Mouse (Mus musculus) small intestine, adult 2 months (tissue): ENCODE measurements at regions not wholly inside any gene's neighbourhood (a gene's known extent, or its start where the extent isn't known, plus 50 kb on each side); places are given as distances from the start of the nearest gene placed in this dataset.

Experiments used
- H3K27ac ChIP-seq: fragments of 200-500 bp; 2 replicates; pipeline ENCODE4 v1.5.1; 2012; ENCODE audit warnings: low read depth, low read length, control low read depth, inconsistent platforms; ENCODE audit not compliant: insufficient read depth
- H3K27me3 ChIP-seq: fragments of 200-500 bp; 2 replicates; pipeline ENCODE4 v1.6.1; 2012; ENCODE audit warnings: mild to moderate bottlenecking, moderate library complexity, low read length, inconsistent platforms; ENCODE audit not compliant: control insufficient read depth, insufficient read depth
- H3K36me3 ChIP-seq: fragments of 200-500 bp; 2 replicates; pipeline ENCODE4 v1.6.1; 2012; ENCODE audit warnings: mild to moderate bottlenecking, low read length, control low read depth, inconsistent platforms; ENCODE audit not compliant: control insufficient read depth, insufficient read depth
- H3K4me1 ChIP-seq: fragments of 200-500 bp; 2 replicates; pipeline ENCODE4 v1.6.1; 2012; ENCODE audit warnings: low read length, inconsistent platforms, mixed read lengths; ENCODE audit not compliant: control insufficient read depth, insufficient read depth, insufficient read length
- H3K4me3 ChIP-seq: fragments of 200-500 bp; 2 replicates; pipeline ENCODE4 v1.5.1; 2012; ENCODE audit warnings: low read depth, mild to moderate bottlenecking, control low read depth, inconsistent platforms, low read length, moderate library complexity
- CTCF ChIP-seq: fragments of 200-500 bp; IDR thresholded peaks from 2 replicates; pipeline ENCODE4 v1.5.1; 2012; ENCODE audit warnings: low read depth, mild to moderate bottlenecking, control low read depth, inconsistent platforms, low read length, moderate library complexity, mixed read lengths; ENCODE audit not compliant: insufficient replicate concordance, insufficient read length; ENCODE audit errors: extremely low read depth
- POLR2A ChIP-seq: fragments of 200-500 bp; IDR thresholded peaks from 2 replicates; pipeline ENCODE4 v1.6.1; 2012; ENCODE audit warnings: low read depth, mild to moderate bottlenecking, control low read depth, inconsistent platforms, low read length, moderate library complexity
- WGBS: fragments of 180-500 bp; shearing (Covaris S2); methylation state at CpG from one replicate; pipeline ENCODE4 v1.1.7; 2018; 5-methylcytosine and 5-hydroxymethylcytosine counted together

DNA sequence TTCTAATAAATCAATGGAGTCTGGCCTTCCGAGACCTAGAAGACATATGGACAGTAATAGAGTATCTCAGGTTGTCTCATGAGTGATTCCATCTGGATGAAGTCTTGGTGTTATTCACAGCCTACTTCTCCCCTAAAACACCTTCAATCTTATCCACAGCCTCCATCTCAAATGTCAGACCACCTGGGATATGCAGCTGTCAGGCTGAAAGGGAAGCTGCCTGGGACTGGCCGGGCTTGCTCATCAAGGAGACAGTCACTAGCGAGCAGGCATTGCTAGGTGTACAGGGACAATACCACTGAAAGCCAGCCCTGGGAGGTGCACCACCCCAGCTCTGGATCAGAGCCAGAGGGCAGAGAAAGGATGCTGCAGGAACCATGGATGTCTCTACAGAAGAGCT is 676.4 kb upstream of the Zeb2 start:
- Histone ChIP-seq H3K27me3 (no peaks in the 10 kb centered on the region), H3K4me1 (no peaks in the 10 kb centered on the region), H3K36me3 (no peaks in the 10 kb centered on the region), H3K27ac (no peak overlapping the region), H3K4me3 (no peak overlapping the region)
- 88% methylated on average over 3 of the region's 3 CpGs for WGBS
- TF ChIP-seq POLR2A, result no peak
- no peak for TF ChIP-seq CTCF

DNA sequence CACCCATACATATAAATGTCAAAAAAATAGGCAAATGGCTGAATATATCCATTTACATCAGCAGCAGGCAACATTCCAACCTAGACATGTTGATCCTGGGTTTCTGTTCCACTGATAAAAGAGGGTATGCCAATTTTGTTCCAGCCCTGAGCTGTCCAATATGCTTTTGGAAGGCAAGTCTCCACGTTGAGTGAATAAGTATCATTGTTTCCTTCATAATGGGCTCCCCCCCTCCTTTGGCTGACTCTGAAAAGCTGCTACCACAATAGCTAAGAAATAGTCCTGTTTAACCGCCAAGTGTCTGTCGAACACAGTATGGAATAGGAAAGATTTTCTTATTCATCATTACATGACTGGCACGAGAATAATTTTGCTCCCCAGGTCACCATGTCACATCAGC is 672.5 kb upstream of the Zeb2 start:
- H3K36me3 ChIP-seq, result no peaks in the 10 kb centered on the region
- 64% methylated on average over 4 of the region's 4 CpGs for WGBS
- H3K4me1 ChIP-seq, result no peaks in the 10 kb centered on the region

DNA sequence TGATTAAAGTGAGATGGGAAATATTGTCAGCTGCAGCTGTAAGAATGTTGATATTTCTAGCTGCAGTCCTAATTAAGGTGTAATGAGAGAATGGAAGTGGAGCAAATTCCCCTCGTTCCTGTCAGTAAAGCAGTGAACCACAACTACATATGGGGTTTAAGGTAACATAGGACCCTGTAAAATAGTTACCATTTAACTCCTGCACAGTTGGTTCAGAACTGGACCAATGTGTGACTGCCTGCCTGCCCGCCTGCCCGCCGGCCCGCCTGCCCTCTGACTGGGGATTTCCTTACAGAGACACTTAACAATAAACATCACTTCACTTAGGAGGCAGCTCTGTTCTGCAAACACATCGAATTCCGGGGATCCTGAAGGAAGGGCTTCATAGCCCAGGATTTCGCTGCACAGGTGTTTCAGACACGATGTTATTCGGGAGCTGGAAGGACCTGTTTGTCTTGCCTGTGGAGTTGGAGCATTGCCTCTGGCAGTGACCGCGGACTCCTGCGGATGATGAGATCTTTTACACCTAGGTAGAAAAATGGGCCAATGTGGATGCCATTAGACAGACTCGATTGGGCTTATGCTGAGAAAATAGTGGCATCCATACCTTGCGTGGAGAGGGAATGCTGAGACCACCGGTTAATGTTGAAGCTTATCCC is 670.7 kb upstream of the Zeb2 start:
- Histone ChIP-seq H3K36me3 (no peaks in the 10 kb centered on the region), H3K4me3 (no peak overlapping the region), H3K27me3 (no peaks in the 10 kb centered on the region), H3K27ac (no peak overlapping the region), H3K4me1 (no peaks in the 10 kb centered on the region)
- TF ChIP-seq CTCF (no peak), POLR2A (no peak)
- 56% methylated on average over 16 of the region's 16 CpGs for WGBS

More for the DNA sequence above, 672.5 kb upstream of the Zeb2 start:
- H3K27me3 ChIP-seq, result no peaks in the 10 kb centered on the region
- no peak overlapping the region for H3K27ac ChIP-seq
- H3K4me3 ChIP-seq, result no peak overlapping the region
- no peak for TF ChIP-seq CTCF
- no peak for TF ChIP-seq POLR2A

DNA sequence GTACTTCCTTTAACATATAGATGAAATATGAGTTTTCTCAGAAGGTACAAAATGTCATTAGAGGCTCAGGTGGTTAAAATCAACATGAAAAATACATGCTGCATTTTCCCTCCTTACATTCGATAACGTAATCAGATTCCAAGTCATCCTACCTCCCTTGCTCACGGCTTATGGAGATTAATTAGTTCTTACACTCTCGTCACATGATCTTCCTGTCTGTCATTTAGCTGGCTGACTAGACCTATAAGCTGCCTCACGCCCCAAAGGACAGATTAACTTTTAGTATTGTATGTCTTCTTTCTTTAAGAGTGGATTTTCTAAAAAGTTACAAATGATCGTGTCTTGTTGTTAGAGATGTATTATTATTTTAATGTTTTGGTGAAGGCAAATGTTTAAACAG is 669.6 kb upstream of the Zeb2 start:
- TF ChIP-seq CTCF, result no peak
- no peaks in the 10 kb centered on the region for H3K36me3 ChIP-seq

DNA sequence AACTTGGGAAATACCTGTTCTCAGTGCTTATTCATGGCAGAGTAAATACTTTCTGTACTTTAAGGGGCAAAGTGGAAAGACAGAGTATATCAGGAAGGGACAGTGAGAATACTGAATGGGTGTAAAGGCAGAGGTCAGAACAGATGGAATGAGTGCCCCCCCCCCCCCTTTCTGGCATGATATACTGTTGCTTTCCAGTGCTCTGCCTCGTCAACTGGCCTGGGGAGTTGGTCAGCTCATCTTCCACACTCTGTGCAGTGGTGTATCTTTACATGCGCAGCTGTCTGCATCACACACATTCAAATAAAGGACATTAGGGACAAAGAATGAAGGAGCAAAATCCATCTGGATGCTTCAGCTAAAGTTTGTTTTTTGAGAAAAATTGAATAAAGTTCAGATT is 668.5 kb upstream of the Zeb2 start:
- Histone ChIP-seq H3K27ac (no peak overlapping the region), H3K27me3 (no peaks in the 10 kb centered on the region), H3K36me3 (no peaks in the 10 kb centered on the region), H3K4me1 (no peaks in the 10 kb centered on the region), H3K4me3 (no peak overlapping the region)
- TF ChIP-seq POLR2A (no peak), CTCF (no peak)
- WGBS, result 74% methylated on average over 2 of the region's 2 CpGs

More for the DNA sequence above, 669.6 kb upstream of the Zeb2 start:
- 64% methylated on average over 6 of the region's 6 CpGs for WGBS
- H3K27me3 ChIP-seq, result no peaks in the 10 kb centered on the region
- no peaks in the 10 kb centered on the region for H3K4me1 ChIP-seq
- no peak overlapping the region for H3K27ac ChIP-seq
- H3K4me3 ChIP-seq, result no peak overlapping the region

DNA sequence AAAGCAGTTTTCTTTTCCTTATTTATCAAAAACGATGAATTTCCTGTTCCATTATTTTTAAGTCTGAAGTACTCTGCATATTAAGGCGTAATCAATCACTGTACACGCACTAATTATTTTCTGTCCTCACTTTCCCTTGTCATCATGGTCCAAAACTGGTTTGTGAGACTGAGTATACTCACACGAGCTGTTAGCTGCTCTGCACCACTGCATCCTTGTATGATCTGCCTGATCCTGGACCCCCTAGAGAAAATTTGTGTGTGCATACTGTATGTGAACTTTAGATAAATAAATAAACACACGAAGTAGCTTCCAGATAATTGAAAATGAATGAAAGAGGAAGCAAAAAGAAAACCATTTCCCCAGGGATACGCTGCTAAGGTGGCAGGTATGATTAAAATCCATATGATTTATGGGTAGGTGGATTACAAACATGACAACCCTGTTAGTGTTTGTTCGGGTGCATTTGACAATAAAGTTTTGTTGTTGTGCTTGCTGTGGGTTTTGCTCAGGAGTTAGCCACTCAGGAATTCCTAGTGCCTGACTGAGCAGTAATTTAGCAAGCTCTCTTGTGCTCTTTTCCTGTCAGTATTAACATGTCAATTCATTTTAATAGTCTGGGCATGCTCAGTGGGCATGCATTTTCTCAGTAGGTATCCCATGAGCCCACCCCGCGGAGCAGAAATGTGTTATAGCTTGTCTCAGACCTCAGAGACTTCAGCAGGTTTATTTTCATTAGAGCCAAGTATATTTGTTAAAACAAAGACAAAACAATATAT is 666.6 kb upstream of the Zeb2 start:
- 74% methylated on average over 9 of the region's 9 CpGs for WGBS
- no peaks in the 10 kb centered on the region for H3K4me1 ChIP-seq
- H3K27me3 ChIP-seq, result no peaks in the 10 kb centered on the region
- TF ChIP-seq CTCF (no peak), POLR2A (no peak)
- no peak overlapping the region for H3K27ac ChIP-seq
- H3K36me3 ChIP-seq, result no peaks in the 10 kb centered on the region
- H3K4me3 ChIP-seq, result no peak overlapping the region

DNA sequence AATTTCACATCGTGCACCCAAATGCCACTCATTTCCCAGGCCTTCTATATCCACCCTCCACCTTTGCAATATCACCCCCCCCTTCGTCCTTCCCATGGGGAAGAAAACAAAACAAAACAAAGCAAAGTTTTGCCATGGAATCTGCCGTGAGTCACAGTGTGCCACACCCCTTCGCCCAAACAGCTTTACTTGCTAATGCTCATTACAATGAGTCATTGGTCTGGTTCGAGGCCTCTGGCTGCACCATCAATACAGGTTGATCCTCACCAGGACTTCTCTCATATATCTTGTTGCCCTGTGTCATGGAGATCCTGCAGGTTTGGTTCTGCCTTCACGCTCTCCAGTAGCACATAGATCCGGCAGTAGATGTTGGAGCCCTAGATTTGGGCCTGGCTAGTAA is 660.3 kb upstream of the Zeb2 start:
- TF ChIP-seq POLR2A (no peak), CTCF (no peak)
- 83% methylated on average over 7 of the region's 7 CpGs for WGBS
- H3K27ac ChIP-seq, result no peak overlapping the region

More for the DNA sequence above, 660.3 kb upstream of the Zeb2 start:
- H3K36me3 ChIP-seq, result no peaks in the 10 kb centered on the region
- no peaks in the 10 kb centered on the region for H3K27me3 ChIP-seq
- no peaks in the 10 kb centered on the region for H3K4me1 ChIP-seq
- H3K4me3 ChIP-seq, result no peak overlapping the region
